Mouse (Mus musculus) CH12.LX (cell line): ENCODE measurements at regions not wholly inside any gene's neighbourhood (a gene's known extent, or its start where the extent isn't known, plus 50 kb on each side); places are given as distances from the start of the nearest gene placed in this dataset.

Experiments used
- CHD2 ChIP-seq: IDR thresholded peaks from 2 replicates; pipeline ENCODE4 v1.6.1; 2011; ENCODE audit warnings: low read length, improper control_type of control experiment
- CTCF ChIP-seq, 2 experiments: IDR thresholded peaks in 1 of 2; conservative IDR thresholded peaks in 1 of 2; 2 replicates each; pipeline ENCODE4 v1.5.1; 2011 to 2012; ENCODE audit warnings: low read depth in 2 of 2, low read length in 2 of 2, improper control_type of control experiment in 1 of 2, inconsistent platforms in 1 of 2, mild to moderate bottlenecking in 1 of 2, moderate library complexity in 1 of 2
- E2F4 ChIP-seq: IDR thresholded peaks from 2 replicates; pipeline ENCODE4 v1.6.1; 2011; ENCODE audit warnings: low read depth, low read length, improper control_type of control experiment; ENCODE audit not compliant: insufficient replicate concordance
- EP300 ChIP-seq: IDR thresholded peaks from 2 replicates; pipeline ENCODE4 v1.6.1; 2011; ENCODE audit warnings: low read length, improper control_type of control experiment
- GABPA ChIP-seq: IDR thresholded peaks from 2 replicates; pipeline ENCODE4 v1.6.1; 2012; ENCODE audit warnings: low read depth, low read length, improper control_type of control experiment, inconsistent platforms; ENCODE audit not compliant: insufficient replicate concordance
- HCFC1 ChIP-seq: IDR thresholded peaks from 2 replicates; pipeline ENCODE4 v1.6.1; 2012; ENCODE audit warnings: low read depth, mild to moderate bottlenecking, inconsistent platforms, low read length, improper control_type of control experiment
- MEF2A ChIP-seq: IDR thresholded peaks from 2 replicates; pipeline ENCODE4 v1.6.1; 2014; ENCODE audit warnings: low read depth, mild to moderate bottlenecking, inconsistent platforms, low read length, improper control_type of control experiment, borderline replicate concordance
- POLR2A ChIP-seq: IDR thresholded peaks from 2 replicates; pipeline ENCODE4 v1.6.1; 2011; ENCODE audit warnings: low read depth, mild to moderate bottlenecking, improper control_type of control experiment, low read length
- TBP ChIP-seq: conservative IDR thresholded peaks from 2 replicates; pipeline ENCODE4 v1.6.1; 2011; ENCODE audit warnings: low read depth, low read length, improper control_type of control experiment

DNA sequence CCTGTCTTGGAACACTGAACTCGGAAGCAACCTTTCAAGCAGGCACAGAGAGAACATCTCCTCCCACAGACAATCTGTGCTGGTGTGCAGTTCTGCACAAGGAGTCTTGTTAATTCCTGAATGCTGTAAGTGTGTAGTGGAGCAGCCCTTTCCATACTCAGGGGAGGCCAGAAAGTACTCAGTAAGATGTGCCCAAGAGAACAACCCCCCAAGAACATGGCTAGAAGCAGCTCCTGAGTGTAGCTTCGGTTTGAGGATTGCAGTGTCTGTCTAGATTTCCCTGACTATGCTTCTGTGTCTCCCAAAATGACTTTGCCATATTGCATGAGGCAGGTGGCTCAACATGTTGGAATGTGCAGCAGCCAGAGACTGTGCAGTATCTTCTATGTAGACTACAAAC lies 148.8 kb upstream of the Shisa6 start:
- TF ChIP-seq CTCF (conservative IDR thresholded peaks at IDR 0.05 in 1 of 2, IDR thresholded peaks at IDR 0.05 in 1 of 2; ENCODE audit: low read depth in 2 of 2, low read length in 2 of 2) (no peak), POLR2A (no peak), TBP (no peak), MEF2A (no peak), E2F4 (no peak), GABPA (no peak), CHD2 (no peak), EP300 (no peak), HCFC1 (no peak)
